Mouse (Mus musculus) megakaryocyte-erythroid progenitor cell, adult 5-6 weeks (primary cell): ENCODE data around the gene Ric3. TPM values are rescaled to one million over a fixed set of nuclear protein-coding genes. Genes with fewer than 3 reads are reported as not detected.

Experiments used
- ATAC-seq: replicated peaks from 2 replicates; pipeline ENCODE4 v1.8.0; 2016; ENCODE audit warnings: mild to moderate bottlenecking, inconsistent platforms; ENCODE audit not compliant: severe bottlenecking, poor library complexity, low FRiP score, low TSS enrichment
- total RNA-seq, 2 experiments: library from RNA; stranded (forward) in 1 of 2; stranded (reverse) in 1 of 2; fragments of 200-1000, 215-1000 nt in 1 of 2; fragments of >200 nt in 1 of 2; fragmentation: Nextera tagmentation in 1 of 2; gene quantifications; 2 replicates each; pipeline ENCODE4 v1.2.3; 2014 to 2017

Ric3 gene
- total RNA-seq, 2 experiments from 2014 or later, result 0.75 to 1.2 TPM

GRCm38 (mm10) chr7:109011596-109012180 lies 71.4 kb downstream of the Ric3 start:
- ATAC-seq, result no peak

GRCm38 (mm10) chr7:109010720-109011595 lies 72.2 kb downstream of the Ric3 start:
- no peak for ATAC-seq

GRCm38 (mm10) chr7:109009260-109009659 lies 73.9 kb downstream of the Ric3 start:
- no peak for ATAC-seq

GRCm38 (mm10) chr7:109003653-109004052 lies 79.5 kb downstream of the Ric3 start:
- ATAC-seq, result no peak

GRCm38 (mm10) chr7:109001971-109002370 lies 81.2 kb downstream of the Ric3 start:
- no peak for ATAC-seq

- peak; percentile 85 for ATAC-seq
These were observed 82.7 kb downstream of the Ric3 start for GRCm38 (mm10) chr7:109000315-109000954.

GRCm38 (mm10) chr7:108996156-108996555 lies 87.0 kb downstream of the Ric3 start:
- no peak for ATAC-seq

GRCm38 (mm10) chr7:108993881-108994291 lies 89.2 kb downstream of the Ric3 start:
- ATAC-seq, result no peak

GRCm38 (mm10) chr7:108993230-108993629 lies 89.9 kb downstream of the Ric3 start:
- no peak for ATAC-seq

GRCm38 (mm10) chr7:108991207-108991606 lies 91.9 kb downstream of the Ric3 start:
- ATAC-seq, result no peak

GRCm38 (mm10) chr7:108985934-108986708 lies 97.0 kb downstream of the Ric3 start:
- ATAC-seq, result no peak

Other genes starting within 250 kb of the Ric3 start
- gene Olfr516, start 232.8 kb downstream of the Ric3 start, total RNA-seq (2014; fragmentation: Nextera tagmentation), result not detected in 2 replicates
- gene Olfr516, start 232.8 kb downstream of the Ric3 start, total RNA-seq (2017), result not detected in 2 replicates
- not detected in 2 replicates for gene Olfr517, start 211.0 kb downstream of the Ric3 start, total RNA-seq (2014; fragmentation: Nextera tagmentation)
- gene Olfr517, start 211.0 kb downstream of the Ric3 start, total RNA-seq (2017), result not detected in 2 replicates
- not detected in 2 replicates for gene Olfr518, start 198.3 kb downstream of the Ric3 start, total RNA-seq (2014; fragmentation: Nextera tagmentation)
- gene Olfr518, start 198.3 kb downstream of the Ric3 start, total RNA-seq (2017), result not detected in 2 replicates
- gene Olfr519, start 188.9 kb downstream of the Ric3 start, total RNA-seq (2014; fragmentation: Nextera tagmentation), result not detected in 2 replicates
- gene Olfr519, start 188.9 kb downstream of the Ric3 start, total RNA-seq (2017), result not detected in 2 replicates
- 0.33 TPM in 1 of 2 replicates, not detected in the other for gene Nlrp10, start 153.2 kb downstream of the Ric3 start, total RNA-seq (2014; fragmentation: Nextera tagmentation)
- 0.15 TPM in 1 of 2 replicates, not detected in the other for gene Nlrp10, start 153.2 kb downstream of the Ric3 start, total RNA-seq (2017)
- gene Eif3f, start 148.9 kb downstream of the Ric3 start, total RNA-seq (2014; fragmentation: Nextera tagmentation), result 241 and 316 TPM in 2 replicates
- gene Eif3f, start 148.9 kb downstream of the Ric3 start, total RNA-seq (2017), result 53.5 and 112 TPM in 2 replicates
- not detected in 2 replicates for gene Tub, start 133.0 kb downstream of the Ric3 start, total RNA-seq (2014; fragmentation: Nextera tagmentation)
- gene Tub, start 133.0 kb downstream of the Ric3 start, total RNA-seq (2017), result not detected in 2 replicates
- not detected in 2 replicates for gene Lmo1, start 91.9 kb upstream of the Ric3 start, total RNA-seq (2014; fragmentation: Nextera tagmentation)
- not detected in 2 replicates for gene Lmo1, start 91.9 kb upstream of the Ric3 start, total RNA-seq (2017)